Mouse (Mus musculus): ENCODE measurements at regions not wholly inside any gene's neighbourhood (a gene's known extent, or its start where the extent isn't known, plus 50 kb on each side); places are given as distances from the start of the nearest gene placed in this dataset.

DNA sequence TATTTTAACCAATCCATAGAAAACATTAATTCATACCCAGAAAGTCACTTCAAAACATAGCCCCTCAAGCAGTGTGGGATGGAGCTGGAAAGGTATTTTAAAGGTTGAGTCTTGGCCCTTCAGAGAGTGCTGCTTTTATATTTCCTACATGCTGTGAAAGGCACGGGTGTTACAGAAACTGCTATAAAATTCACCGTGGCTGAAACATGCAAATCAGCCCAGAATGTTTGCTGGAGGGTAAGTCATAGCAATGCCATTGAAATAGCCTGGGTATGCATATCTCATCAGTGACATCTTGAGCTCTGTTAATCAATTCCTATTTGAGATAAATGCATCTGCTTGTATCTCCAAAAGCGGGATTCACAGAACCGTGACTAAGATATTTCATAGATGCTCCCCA is 748.9 kb upstream of the Foxg1 start:
- TF ChIP-seq CTCF (IDR thresholded peaks at IDR 0.05; ENCODE audit: borderline replicate concordance, extremely low read depth, insufficient read depth, insufficient read length) (no peak), POLR2A (IDR thresholded peaks at IDR 0.05; ENCODE audit: borderline replicate concordance, extremely low read depth, insufficient read depth, insufficient read length, poor library complexity, severe bottlenecking) (no peak)
